Mouse (Mus musculus) induced T-regulatory cell, adult 2 months (primary cell): ENCODE results near the gene Gm10553.
A peak's percentile ranks its signal among the peaks of the same experiment; 100 is the strongest.
"Not testable (repeated sequence)": the region's sequence is repeated elsewhere in the genome, so short reads cannot be mapped to it uniquely, and the experiment has no call there.

Experiments
- DNase-seq: peaks from one replicate; pipeline ENCODE4 v3.0.0-alpha.2; 2012; ENCODE audit warnings: low read depth

The Gm10553 gene

GRCm38 (mm10) chr1:85099864-85100263 is at the start of gene Gm10553:
Gene Gm10553 (plus strand): TSS chr1:85100164.
- not testable (repeated sequence) for DNase-seq

DNA sequence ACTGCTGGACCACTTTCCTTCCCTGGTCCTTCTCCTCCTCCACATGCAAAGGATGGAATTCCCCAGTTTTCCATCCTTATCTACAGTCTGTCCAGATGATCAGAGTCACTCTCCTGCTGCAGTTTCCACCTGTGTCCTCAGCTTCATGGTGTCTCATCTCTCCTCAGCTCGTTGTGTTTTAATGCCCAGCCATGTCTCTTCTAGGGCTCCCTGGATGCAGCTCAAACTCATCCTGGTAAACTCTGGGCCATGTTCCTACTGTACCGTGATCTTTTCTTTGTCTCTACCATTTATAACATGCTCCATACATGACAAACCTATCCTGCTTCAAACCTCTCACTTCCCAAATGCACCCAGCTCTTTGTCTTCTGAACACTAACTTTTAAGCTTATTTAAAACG is 28.3 kb upstream of the Gm10553 start:
- DNase-seq: not testable (repeated sequence)

DNA sequence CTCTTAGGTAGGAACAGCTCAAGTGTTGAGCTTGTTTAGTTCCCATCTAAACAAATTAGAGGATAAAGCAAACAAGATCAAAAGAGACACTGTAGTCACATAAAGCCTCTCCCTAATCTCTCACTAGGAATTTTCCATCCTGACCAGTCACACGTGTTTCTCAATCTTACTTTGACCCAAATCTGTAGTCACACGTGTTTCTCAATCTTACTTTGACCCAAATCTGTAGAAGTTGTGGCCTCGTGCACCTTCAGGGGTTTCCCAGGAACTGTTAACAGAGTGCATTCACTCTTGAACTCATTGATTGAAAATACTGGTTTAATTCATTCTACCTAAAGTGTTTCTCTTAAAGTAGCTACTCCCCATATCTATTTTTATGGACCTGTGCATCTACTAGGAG is 26.9 kb upstream of the Gm10553 start:
- DNase-seq: not testable (repeated sequence)

DNA sequence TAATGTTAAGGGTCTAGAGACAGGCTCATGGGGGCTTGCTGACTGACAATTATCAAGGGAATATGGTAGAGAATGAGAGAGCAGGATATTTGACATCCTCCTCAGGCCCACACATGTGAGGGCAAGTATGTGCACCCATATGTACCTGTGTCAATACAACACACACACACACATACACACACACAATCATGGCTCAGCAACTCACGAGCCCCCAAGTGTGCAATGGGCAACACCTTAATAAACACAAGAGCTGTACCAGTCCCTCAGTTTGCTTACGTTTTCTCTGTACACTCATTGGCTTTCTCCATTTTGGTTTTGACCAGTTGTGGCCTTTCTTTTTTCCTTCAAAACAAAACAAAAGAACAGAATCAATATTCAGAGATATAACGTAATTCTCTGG is 15.2 kb upstream of the Gm10553 start:
- not testable (repeated sequence) for DNase-seq

DNA sequence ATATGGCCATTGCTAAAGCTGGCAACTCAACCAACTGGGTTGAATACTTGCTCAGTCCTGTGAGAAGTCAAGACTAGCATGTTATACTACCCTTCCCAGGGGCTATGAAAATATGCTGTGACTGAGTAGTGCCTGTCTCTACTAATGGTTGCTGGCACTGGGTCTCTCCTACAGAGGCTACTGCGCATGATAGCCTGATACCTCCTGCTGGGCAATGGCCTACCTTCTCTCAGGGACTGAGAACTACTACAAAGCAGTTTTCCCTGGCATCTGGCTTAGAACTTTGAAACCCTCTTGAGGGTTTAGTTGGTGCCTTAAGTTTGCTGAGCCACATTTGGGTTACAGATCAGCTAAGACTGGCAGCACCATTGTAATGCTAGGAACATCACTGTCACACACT is 13.8 kb upstream of the Gm10553 start:
- DNase-seq: not testable (repeated sequence)

- not testable (repeated sequence) for DNase-seq
Observed at GRCm38 (mm10) chr1:85092169-85092568, 7.8 kb upstream of the Gm10553 start.

DNA sequence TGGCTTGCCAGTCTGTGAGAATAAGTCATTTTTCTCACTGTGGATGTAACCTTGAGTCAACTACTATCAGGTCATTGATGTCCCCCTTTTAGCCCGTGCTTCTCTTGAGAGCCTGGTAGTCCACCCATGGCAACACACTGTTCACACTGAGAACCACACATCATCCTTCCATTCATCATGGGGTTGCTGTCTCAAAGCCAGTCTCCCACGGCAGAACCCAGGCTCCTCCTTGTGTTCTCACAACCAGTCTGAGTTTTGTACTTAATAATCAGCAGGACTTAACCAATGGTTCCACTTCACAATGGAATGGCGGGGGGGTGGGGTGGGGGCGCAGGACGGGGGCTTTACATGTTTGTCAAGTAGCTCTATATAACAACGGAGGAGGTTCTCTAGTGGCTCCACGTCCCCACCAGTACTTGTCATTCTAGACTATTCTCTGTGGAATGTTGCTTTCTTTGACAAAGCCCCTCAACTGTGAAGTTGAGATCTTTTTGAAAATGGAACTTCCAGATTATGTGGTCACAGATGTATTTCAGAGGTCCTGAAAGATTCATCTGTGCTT is 6.9 kb upstream of the Gm10553 start:
- DNase-seq: not testable (repeated sequence)

DNA sequence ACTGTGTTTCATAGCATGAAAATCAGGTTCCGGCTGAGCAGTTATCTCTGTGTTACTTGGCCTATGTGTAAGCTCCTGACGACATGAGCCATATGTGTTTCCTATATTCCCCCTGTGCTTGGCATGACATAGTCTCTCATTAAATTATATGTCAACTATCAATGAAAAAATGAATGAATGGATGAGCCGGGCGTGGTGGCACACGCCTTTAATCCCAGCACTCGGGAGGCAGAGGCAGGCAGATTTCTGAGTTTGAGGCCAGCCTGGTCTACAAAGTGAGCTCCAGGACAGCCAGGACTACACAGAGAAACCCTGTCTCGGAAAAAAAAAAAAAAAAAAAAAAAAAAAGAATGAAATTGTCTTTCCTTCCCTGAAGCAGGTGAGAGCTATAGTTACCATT is 883 bp upstream of the Gm10553 start:
- DNase-seq: not testable (repeated sequence)

DNA sequence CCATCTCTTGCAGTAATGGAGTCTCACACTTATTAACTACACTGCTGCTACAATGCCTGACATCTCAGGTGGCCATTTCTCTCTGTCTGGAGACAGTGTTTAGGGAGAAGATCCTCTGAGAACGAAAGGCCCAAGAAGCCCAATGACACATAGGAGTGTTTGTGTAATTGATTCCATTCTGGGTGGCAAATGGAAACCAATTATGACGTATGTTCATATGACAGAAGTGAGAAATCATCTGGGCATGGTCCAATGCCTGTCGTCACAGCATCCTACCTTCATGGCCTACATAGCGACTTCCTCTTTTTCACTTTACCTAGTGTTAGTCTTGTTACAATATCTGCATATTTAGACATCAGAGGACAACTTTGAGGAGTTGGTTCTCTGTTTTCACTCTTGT is 1.8 kb downstream of the Gm10553 start:
- DNase-seq: not testable (repeated sequence)

- not testable (repeated sequence) for DNase-seq
Observed at GRCm38 (mm10) chr1:85105336-85105735, 5.4 kb downstream of the Gm10553 start.

DNA sequence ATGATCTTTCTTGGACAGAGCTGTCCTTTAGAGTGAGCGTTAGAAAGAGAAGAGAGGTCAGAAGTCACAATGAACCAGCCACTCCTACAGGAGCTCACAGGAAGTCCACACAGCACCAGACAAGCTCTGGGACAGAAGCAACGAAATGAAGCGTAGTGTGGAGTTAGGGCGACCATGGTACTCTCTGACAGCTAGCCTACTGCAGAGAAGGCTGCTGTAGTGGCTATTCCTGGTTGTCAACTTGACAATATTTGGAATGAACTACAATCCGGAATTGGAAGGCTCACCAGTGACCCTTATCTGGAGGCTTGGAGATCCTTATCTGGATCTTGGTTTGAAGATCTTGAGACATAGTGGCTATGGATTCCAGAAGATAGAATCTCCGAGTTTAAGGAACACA is 6.0 kb downstream of the Gm10553 start:
- DNase-seq: not testable (repeated sequence)

GRCm38 (mm10) chr1:85109753-85110152 is 9.8 kb downstream of the Gm10553 start, which contains the start of gene A530032D15Rik:
Gene A530032D15Rik (minus strand): TSS chr1:85109853.
- DNase-seq: not testable (repeated sequence)

- DNase-seq: not testable (repeated sequence)
Observed at GRCm38 (mm10) chr1:85110876-85111275, 10.9 kb downstream of the Gm10553 start.

- DNase-seq: peak; percentile 35
Observed at GRCm38 (mm10) chr1:85111572-85111971, 11.6 kb downstream of the Gm10553 start.

DNA sequence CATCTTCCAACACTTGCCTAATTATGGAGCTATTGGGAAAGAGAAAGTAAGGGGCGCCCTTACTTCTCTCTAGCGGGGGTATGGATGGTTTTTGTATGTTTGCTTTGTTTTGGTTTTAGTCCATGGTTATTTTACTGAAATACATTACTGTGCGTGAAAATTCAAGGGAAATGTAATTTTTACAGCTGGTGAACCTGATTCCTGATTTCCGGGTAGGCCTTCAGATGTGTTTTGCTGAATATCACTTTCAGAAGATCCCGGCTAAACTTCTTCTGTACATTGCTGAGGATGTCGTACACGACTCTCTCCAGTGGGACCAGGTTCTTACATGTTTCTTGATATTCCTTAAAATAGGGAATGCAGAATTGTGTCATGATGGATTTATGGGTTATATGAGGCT is 12.3 kb downstream of the Gm10553 start:
- peak; percentile 7 for DNase-seq

GRCm38 (mm10) chr1:85112889-85113288 is 12.9 kb downstream of the Gm10553 start:
- not testable (repeated sequence) for DNase-seq

DNA sequence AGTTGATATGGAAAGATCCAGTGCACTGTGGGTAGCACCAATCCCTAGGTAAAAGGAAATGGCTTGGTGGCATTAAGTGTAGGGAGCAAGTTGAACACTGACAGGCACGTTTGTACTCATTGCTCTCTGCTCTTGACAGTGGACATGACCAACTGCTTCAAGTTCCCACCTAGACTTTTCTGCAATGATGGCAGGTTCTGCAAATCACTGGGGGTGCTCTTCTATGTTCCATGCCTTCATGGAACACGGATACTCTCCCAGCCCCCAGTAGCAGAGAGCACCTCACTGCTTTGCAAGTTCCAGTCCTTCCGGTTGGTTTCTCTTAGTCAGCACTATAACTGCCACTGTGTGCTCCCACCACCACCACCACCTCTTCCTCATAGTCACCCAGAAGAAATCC is 14.1 kb downstream of the Gm10553 start:
- DNase-seq: not testable (repeated sequence)

GRCm38 (mm10) chr1:85114666-85115402 is 14.9 kb downstream of the Gm10553 start:
- DNase-seq: not testable (repeated sequence)

DNA sequence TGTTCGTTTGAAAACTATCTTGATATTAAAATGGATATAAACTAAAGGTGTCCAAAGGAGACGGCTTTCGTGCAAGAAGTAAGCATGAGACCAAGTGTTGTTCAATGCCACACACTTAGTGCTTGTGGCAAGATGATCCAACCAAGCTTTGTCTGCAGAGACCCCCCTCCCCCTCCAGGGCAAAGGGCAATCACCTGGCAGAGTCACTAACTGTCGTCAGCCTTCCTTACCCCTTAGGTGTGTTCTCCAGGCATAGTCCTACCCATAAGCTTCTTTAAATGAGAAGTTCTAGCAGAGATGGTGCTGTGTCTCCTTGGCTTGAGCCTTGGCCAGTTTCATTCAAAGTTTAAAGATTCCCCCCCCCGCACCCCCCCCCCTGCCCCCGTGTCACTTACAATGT is 17.6 kb downstream of the Gm10553 start:
- DNase-seq: not testable (repeated sequence)

- not testable (repeated sequence) for DNase-seq
Observed at GRCm38 (mm10) chr1:85118341-85118740, 18.4 kb downstream of the Gm10553 start.

- not testable (repeated sequence) for DNase-seq
Observed at GRCm38 (mm10) chr1:85121841-85122240, 21.9 kb downstream of the Gm10553 start.

DNA sequence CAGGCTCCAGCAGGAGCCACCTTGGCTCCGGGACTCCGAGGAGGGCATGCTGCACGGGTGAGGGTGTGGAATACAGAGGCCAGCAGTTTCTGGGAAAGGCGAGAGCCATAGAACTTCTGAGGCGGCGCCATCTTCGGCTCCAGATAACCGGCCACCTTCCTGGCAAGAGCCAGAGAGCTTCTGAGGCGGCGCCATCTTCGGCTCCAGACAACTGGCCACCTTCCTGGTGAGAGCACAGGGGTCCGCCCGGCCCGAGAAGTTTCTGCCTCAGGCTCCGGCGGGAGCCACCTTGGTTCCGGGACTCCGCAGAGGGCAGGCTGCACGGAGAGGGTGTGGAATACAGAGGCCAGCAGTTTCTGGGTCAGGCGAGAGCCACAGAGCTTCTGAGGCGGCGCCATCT is 33.7 kb downstream of the Gm10553 start:
- DNase-seq: not testable (repeated sequence)
